In genomic region chr16:29945891-29946598, GRCm38 (mm10) we compare ENCODE assay signal across 7 mouse cellular contexts.
DNase-seq lines count a peak whose midpoint lies in the region; ATAC-seq and TF ChIP-seq lines count a peak whose summit lies in the region.

No protein-coding gene starts in this region.

- H3K27ac ChIP-seq in intestine, postnatal 0 days (ENCODE audit: low read depth, low read length), result peak overlapping the region; percentile 93
- peak overlapping the region; percentile 90 for H3K27ac ChIP-seq in limb, embryonic 15.5 days
- H3K27ac ChIP-seq in midbrain, embryonic 15.5 days, result no peak overlapping the region
- H3K27ac ChIP-seq in stomach, embryonic 14.5 days (ENCODE audit: low read length), result peak overlapping the region; percentile 94

- H3K9me3 ChIP-seq in intestine, postnatal 0 days (ENCODE audit: control insufficient read depth), result no peaks in the 10 kb centered on the region
- no peaks in the 10 kb centered on the region for H3K9me3 ChIP-seq in limb, embryonic 15.5 days
- H3K9me3 ChIP-seq in midbrain, embryonic 15.5 days, result no peaks in the 10 kb centered on the region
- H3K9me3 ChIP-seq in stomach, embryonic 14.5 days (ENCODE audit: control insufficient read depth, low read depth, low read length), result no peaks in the 10 kb centered on the region

- WGBS in intestine, postnatal 0 days, result 1% methylated on average over 39 of the region's 39 CpGs
- WGBS in limb, embryonic 15.5 days, result 2% methylated on average over 39 of the region's 39 CpGs
- 2% methylated on average over 39 of the region's 39 CpGs for WGBS in midbrain, embryonic 15.5 days
- WGBS in stomach, embryonic 14.5 days, result 2% methylated on average over 39 of the region's 39 CpGs

- peak; percentile 83 for DNase-seq in adrenal gland, postnatal 25 days
- peak; percentile 79 for DNase-seq in embryo, embryonic 11 days
- DNase-seq in gastrocnemius, postnatal 4 days (ENCODE audit: low spot score in 2 of 2), result peak; percentile 61 to 76

- peak overlapping the region; percentile 65 for H3K4me2 ChIP-seq in intestine, postnatal 0 days (replicated peaks; ENCODE audit: low read depth)
- peak overlapping the region; percentile 73 for H3K4me2 ChIP-seq in limb, embryonic 15.5 days
- peak overlapping the region; percentile 56 for H3K4me2 ChIP-seq in midbrain, embryonic 15.5 days
- peak overlapping the region; percentile 59 for H3K4me2 ChIP-seq in stomach, embryonic 14.5 days (replicated peaks; ENCODE audit: low read depth, low read length)

- H3K9ac ChIP-seq in intestine, postnatal 0 days (ENCODE audit: low read depth, low read length), result peak overlapping the region; percentile 48
- H3K9ac ChIP-seq in limb, embryonic 15.5 days, result peak overlapping the region; percentile 47; the same call in 1 of the 2 replicates
- H3K9ac ChIP-seq in midbrain, embryonic 15.5 days, result peak overlapping the region; percentile 2; the same call in 1 of the 2 replicates
- peak overlapping the region; percentile 49 for H3K9ac ChIP-seq in stomach, embryonic 14.5 days (replicated peaks; ENCODE audit: low read depth, low read length)

- no peaks in the 10 kb centered on the region for H3K27me3 ChIP-seq in intestine, postnatal 0 days (replicated peaks; ENCODE audit: control insufficient read depth, insufficient read depth, low read length)
- no peaks in the 10 kb centered on the region for H3K27me3 ChIP-seq in limb, embryonic 15.5 days
- 0 out of 2 replicates have a peak, but pooled peaks cover 10% of the 10 kb centered on the region for H3K27me3 ChIP-seq in midbrain, embryonic 15.5 days (replicated peaks)
- no peaks in the 10 kb centered on the region for H3K27me3 ChIP-seq in stomach, embryonic 14.5 days (ENCODE audit: control insufficient read depth, insufficient read depth, low read length)

- H3K4me3 ChIP-seq in intestine, postnatal 0 days (ENCODE audit: low read depth, low read length), result peak overlapping the region; percentile 30
- peak overlapping the region; percentile 38 for H3K4me3 ChIP-seq in limb, embryonic 15.5 days
- peak overlapping the region; percentile 32 for H3K4me3 ChIP-seq in midbrain, embryonic 15.5 days
- peak overlapping the region; percentile 23 for H3K4me3 ChIP-seq in stomach, embryonic 14.5 days (ENCODE audit: low read depth, low read length)

- TF ChIP-seq CTCF in intestine, postnatal 0 days (IDR thresholded peaks at IDR 0.05; ENCODE audit: low read depth), result no peak; the same call in none of the 2 replicates

- 0 out of 2 replicates have a peak, but pooled peaks cover 13% of the 10 kb centered on the region for H3K4me1 ChIP-seq in intestine, postnatal 0 days (replicated peaks; ENCODE audit: control insufficient read depth, insufficient read depth, low read length)
- H3K4me1 ChIP-seq in limb, embryonic 15.5 days, result peaks cover 50% of the 10 kb centered on the region
- peaks cover 15% of the 10 kb centered on the region for H3K4me1 ChIP-seq in midbrain, embryonic 15.5 days
- peaks cover 38% of the 10 kb centered on the region for H3K4me1 ChIP-seq in stomach, embryonic 14.5 days (ENCODE audit: control insufficient read depth, insufficient read depth, low read length)

- H3K36me3 ChIP-seq in intestine, postnatal 0 days (ENCODE audit: control insufficient read depth, insufficient read depth), result no peaks in the 10 kb centered on the region
- H3K36me3 ChIP-seq in limb, embryonic 15.5 days, result no peaks in the 10 kb centered on the region
- no peaks in the 10 kb centered on the region for H3K36me3 ChIP-seq in midbrain, embryonic 15.5 days (replicated peaks)
- H3K36me3 ChIP-seq in stomach, embryonic 14.5 days (ENCODE audit: control insufficient read depth, insufficient read depth, low read length), result no peaks in the 10 kb centered on the region

- peak; percentile 95 for ATAC-seq in intestine, postnatal 0 days
- peak; percentile 82 for ATAC-seq in limb, embryonic 15.5 days (ENCODE audit: insufficient number of reproducible peaks, low FRiP score, low TSS enrichment, low read depth)
- ATAC-seq in midbrain, embryonic 15.5 days (replicated peaks), result peak; percentile 74
- peak; percentile 88 for ATAC-seq in stomach, embryonic 14.5 days (ENCODE audit: insufficient number of reproducible peaks, insufficient read depth, low FRiP score, low read depth)
